Mouse (Mus musculus) embryonic fibroblast, embryonic 13.5 days (primary cell): ENCODE results near the gene Rtn1.

Experiments
- CTCF ChIP-seq: IDR thresholded peaks from 2 replicates; pipeline ENCODE4 v1.5.1; 2011; ENCODE audit warnings: mild to moderate bottlenecking, control low read depth, low read length, moderate library complexity, borderline replicate concordance; ENCODE audit not compliant: insufficient read depth
- POLR2A ChIP-seq: IDR thresholded peaks from 2 replicates; pipeline ENCODE4 v1.6.1; 2011; ENCODE audit warnings: low read depth, mild to moderate bottlenecking, control low read depth, low read length, moderate library complexity

DNA sequence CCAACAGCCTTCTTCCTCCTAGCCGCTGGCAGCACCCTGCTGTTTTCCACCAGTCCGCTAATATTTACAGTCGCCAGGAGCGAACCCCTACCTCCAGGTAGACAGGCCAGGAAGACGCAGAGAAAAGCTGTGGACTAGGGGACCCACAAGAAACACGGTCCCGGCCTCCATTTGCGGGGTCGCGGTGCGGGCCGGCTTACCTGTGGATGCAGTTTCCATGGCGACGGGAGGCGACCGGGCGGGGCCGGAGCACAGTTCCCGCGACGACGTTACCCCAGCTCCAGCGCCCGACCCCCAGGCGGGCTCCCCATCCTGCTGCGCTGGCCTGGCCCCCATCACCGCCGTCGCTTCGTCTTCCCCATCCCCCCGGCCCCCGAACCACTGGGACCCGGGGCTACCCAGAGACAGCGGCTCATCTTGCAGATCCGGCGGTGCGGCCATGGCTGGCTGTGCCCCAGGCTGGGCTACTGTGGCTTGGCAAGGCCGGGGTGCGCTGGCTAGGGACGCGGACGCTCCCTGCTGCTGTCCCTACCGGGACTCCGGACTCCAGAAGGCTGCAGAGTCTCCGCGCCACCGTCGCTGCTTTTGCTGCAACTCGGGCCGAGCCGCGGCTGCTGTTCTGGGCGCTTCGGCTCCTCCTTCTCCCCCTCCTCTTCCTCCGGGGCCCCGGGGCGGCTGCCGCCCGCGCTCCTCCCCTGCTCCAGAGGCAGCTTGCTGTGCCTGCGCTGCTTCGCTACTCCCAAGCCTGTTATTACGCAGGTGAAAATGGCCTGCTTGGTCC, 553 bp downstream of the Rtn1 start:
- TF ChIP-seq POLR2A = no peak
- TF ChIP-seq CTCF = no peak
